Mouse (Mus musculus) bone marrow, adult 2 months (tissue): ENCODE results near the gene Gm21188.
"Not testable (repeated sequence)": the region's sequence is repeated elsewhere in the genome, so short reads cannot be mapped to it uniquely, and the experiment has no call there.

Experiments
- CTCF ChIP-seq: fragments of 200-500 bp; IDR thresholded peaks from 2 replicates; pipeline ENCODE4 v1.5.1; 2011; ENCODE audit warnings: low read length, control low read depth; ENCODE audit not compliant: control insufficient read depth, insufficient read depth
- POLR2A ChIP-seq: fragments of 200-500 bp; IDR thresholded peaks from 2 replicates; pipeline ENCODE4 v1.6.1; 2011; ENCODE audit warnings: low read depth, mild to moderate bottlenecking, control low read depth, low read length, borderline replicate concordance; ENCODE audit not compliant: control insufficient read depth

DNA sequence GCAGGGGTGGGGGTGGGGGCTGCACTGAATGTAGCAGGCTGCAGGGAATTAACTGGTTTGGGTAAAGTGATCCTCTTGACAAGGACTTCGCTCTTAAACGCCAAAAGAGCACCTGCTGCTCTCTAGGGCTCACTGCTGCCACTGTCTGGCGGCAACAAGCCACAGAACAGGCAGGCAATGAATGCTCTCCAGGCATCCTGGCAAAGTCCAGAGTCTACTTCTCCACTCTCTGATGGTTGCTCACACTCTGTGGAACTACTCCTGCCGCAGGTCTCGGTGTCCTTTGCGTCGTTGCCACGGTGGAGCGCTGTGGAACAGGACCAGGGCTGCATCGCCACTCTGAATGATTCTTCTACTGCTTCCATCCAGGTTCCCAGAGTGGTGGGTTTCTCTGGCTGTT lies 17.4 kb downstream of the Gm21188 start:
- TF ChIP-seq POLR2A, CTCF: not testable (repeated sequence)
